Mouse (Mus musculus) ovary, postnatal 14 days (tissue): ENCODE data around the gene Scube2.

Experiments
- DNase-seq: peaks from one replicate; pipeline ENCODE4 v3.0.0; 2022; ENCODE audit warnings: low spot score

The Scube2 gene

DNA sequence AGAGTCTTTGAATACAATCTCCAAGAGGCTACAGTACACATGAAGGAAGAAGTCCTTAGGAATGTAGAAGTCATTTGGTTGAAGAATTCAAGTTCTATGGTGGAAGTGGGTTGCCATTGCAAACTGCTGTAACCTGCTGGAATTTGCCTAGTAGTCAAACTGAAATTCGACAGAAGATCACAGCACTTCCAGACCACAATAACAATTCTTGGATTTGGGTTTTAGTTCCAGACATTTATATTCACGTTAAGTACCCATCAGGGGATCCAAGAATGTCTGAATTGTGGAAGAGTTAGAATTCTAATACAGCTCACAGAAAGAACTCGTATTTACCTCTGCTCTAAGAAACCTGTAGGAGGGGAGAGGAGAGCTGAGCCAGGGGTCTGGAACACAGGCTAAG is 14.9 kb downstream of the Scube2 start:
- DNase-seq: no peak

GRCm38 (mm10) chr7:109849750-109850434 is 15.6 kb downstream of the Scube2 start:
- DNase-seq: no peak

DNA sequence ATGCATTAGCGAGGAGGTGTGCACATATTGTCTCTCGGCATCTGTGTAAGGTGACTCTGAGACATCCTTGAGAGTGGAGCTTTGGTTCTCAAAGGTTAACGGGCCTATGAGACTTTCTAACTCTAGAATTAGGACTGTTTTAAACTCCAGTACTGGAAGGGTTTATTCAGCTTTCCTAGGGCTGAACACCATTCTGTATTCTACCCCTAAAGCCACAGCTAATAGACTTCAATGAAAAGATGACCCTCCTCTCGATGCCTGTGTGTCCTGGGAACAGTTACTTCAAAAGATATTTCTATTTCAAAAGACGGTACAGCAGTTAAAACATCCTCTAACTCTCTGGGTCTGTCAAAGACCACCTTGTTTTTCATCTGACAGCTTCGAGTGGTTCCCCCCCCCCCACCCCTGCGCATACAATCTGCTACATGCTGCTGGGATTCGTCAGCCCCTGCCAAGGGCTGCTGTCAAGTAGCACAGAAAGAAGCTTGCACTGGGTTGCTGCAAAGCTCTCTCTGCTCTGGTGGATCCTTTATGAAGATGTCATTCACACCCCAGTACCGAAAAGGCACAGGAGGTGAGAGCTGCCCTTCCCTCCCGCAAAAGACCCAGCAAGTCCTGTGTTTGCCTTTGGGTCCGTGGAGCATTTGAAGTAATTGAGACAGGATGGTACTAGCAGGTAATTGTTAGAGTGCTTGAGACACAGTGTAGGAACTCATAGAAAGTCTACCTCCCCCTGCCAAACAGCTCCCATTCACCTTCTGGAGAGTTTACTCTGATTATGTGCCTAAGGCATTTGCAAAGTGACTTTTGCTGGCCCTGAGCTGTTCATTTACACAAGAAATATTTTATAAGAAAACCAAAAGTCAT is 16.4 kb downstream of the Scube2 start:
- no peak for DNase-seq

DNA sequence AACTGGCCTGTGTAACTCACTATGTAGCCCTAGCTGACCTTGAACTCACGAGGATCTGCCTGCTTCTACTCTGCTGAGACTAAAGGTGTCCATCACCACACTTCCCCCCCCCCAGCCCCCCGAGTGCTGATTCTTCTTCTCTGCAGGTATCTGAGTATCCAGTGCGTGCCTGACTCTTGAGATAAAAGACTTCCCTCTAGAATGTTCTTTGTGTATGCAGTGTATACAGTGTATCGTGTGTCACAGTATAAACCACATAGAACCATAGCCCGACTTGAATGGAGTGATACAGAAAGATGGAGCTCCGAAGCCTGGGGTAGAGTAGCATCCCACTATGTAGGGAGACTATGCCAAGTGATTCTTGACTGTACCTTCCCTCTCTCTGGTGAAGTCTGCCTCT is 21.4 kb downstream of the Scube2 start:
- no peak for DNase-seq

DNA sequence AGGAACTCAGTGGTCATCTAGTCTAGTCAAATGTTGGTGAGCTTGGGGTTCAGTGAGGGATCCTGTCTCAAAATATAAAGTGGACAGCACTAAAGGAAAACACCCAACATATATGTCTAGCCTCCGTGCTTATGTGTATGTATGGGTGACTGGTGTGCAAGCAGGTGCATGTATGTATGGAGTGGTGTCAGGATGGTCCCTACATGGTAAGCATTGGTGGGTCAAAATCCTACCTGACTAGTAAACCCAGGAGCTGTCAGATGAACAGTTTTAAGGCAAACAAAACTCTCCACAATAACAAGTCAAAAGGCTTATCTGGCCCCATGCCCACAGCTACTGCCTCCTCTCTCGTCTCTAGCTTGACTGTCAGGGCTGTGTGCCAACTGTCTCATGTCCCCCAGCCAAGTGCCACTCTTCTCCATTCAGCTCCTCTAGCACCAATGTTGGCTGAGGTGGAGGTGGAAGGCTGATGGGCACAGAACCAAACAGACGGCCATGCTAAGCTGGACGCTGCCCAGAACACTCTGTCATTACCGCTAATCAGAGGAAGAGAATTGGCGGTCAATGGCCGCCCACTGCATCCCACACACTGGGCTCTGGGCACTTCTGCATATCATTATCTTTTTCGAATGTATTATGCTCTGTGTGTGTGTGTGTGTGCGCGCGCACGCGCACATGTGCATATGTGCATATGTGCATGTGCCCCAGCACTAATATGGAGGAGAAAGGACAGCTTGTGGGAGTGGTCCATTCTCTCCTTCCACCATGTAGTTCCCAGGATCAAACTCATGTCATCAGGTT is 23.7 kb downstream of the Scube2 start:
- no peak for DNase-seq

- DNase-seq: no peak
Observed at GRCm38 (mm10) chr7:109841031-109841430, 24.4 kb downstream of the Scube2 start.

DNA sequence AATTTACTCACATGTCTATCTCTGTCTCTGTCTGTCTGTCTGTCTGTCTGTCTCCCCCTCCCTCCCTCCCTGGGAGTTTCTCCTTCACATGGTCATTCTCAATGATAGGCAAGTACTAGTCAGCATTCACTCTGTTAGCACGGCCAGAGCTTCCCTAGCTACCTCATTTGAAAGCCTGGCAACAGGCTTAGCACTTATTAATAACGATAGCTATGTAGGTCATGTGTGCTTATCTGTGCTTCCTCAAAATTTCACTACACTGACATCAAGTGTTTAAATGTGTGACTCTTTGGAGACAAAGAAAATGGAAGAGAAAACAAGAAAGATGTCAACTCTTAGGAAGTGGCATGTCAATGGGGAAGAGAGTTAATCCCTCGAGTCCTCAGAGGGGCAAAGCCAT is 26.9 kb downstream of the Scube2 start:
- no peak for DNase-seq

DNA sequence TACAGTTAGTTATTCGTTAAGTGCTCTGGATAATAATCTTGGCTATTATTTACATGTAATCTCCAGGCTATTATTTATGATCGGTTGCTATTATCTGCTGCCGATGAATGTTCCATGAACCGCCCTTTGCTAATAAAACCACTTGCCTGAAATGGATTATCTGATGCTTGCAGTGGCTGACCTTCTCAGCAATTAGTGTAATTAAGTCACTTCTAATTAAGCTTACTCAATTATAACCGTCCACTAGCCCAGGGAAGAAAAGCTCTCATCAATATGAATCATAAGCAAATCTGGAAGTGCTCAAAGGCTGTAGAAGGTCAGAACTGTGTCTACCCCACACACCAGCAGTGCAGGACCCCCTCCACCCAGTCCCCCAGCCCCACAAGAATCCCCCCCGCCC is 27.8 kb downstream of the Scube2 start:
- no peak for DNase-seq

- DNase-seq: no peak
Observed at GRCm38 (mm10) chr7:109834894-109835293, 30.6 kb downstream of the Scube2 start.

DNA sequence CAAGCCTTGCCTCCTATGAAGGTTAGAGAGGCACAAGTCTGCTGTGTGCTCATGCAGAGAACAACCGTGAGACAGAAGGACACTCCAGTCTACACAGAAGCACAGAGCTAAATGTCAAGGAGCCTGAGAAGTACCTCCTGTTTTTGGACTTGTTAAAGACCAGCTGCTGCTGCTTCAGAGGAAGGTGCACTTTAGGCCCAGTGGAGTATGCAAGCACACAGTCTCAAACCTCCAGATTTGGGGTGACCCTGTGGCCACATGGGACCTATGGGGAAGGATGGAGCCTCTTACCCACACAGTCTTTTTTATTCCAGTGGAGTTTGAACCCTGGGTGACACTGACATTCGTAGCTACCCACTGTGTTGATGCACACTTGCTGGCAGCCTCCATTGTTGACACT is 34.1 kb downstream of the Scube2 start:
- DNase-seq: no peak

- DNase-seq: no peak
Observed at GRCm38 (mm10) chr7:109826911-109827310, 38.6 kb downstream of the Scube2 start.

DNA sequence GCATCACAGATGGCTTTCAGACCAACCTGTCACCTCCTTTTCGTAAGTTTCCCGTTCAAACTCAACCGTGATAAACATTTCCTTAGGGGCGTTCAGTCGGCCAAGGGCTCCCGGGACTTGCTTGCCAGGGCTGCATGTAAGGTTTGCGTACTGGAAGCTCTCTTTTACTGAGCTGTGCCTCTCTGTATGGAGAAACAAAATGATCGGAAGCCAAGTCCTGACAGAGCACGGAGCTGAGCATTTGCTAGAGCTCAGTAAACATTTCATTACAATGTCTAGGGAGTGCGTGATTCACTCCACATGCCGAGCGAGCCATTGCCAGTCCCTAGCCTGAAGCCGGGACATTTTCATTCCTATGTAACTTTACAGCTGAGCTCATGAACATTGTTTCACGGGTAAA is 40.2 kb downstream of the Scube2 start:
- no peak for DNase-seq

- no peak for DNase-seq
Observed at GRCm38 (mm10) chr7:109818600-109818999, 46.9 kb downstream of the Scube2 start.

DNA sequence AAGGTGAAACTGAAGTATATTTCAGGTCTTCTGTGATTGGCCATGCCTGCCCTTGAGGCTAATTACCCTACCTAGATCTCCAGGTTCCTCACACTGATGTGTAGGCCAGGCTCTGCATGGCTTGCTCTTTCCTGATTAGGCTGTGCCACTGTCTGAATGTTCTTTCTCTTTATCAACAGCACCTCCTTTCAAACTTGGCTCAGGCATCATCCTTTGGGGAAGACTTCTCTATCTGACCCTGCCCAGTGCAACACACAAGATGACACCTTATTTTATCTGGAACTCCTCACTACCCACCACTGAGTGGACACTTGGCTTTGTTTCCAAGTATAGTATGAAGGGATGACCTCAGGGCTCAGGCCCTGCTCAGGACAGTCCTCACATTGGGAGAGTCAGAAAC is 47.5 kb downstream of the Scube2 start:
- DNase-seq: no peak

- no peak for DNase-seq
Observed at GRCm38 (mm10) chr7:109813330-109814140, 51.9 kb downstream of the Scube2 start.

GRCm38 (mm10) chr7:109807616-109808485 is 57.6 kb downstream of the Scube2 start:
- DNase-seq: no peak

GRCm38 (mm10) chr7:109804843-109805242 is 60.6 kb downstream of the Scube2 start:
- DNase-seq: no peak

DNA sequence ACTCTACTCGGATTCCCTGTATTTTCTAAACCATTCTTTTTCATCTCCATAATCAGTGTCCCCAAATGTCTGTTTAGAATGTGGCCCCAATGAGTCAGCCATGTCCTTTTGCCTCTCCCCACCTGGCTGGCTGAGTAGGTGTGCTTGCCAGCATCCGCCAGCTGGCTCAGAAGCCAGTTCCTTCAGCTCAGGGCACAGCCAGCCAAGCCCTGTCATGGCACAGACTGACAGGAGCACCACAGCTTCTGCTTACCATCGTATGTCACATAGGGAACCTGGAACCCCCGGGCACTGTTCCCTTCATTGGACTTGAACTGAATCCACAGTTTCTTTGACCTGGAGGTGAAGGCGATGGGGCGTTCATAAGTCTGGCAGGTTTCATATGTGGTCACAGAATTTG is 61.1 kb downstream of the Scube2 start:
- DNase-seq: no peak

GRCm38 (mm10) chr7:109803516-109803915 is 62.0 kb downstream of the Scube2 start:
- DNase-seq: no peak

GRCm38 (mm10) chr7:109800626-109801025 is 64.9 kb downstream of the Scube2 start:
- DNase-seq: no peak

GRCm38 (mm10) chr7:109799168-109799567 is 66.3 kb downstream of the Scube2 start:
- DNase-seq: no peak
